ENCODE assay signal across 10 mouse cellular contexts in the genomic region with DNA sequence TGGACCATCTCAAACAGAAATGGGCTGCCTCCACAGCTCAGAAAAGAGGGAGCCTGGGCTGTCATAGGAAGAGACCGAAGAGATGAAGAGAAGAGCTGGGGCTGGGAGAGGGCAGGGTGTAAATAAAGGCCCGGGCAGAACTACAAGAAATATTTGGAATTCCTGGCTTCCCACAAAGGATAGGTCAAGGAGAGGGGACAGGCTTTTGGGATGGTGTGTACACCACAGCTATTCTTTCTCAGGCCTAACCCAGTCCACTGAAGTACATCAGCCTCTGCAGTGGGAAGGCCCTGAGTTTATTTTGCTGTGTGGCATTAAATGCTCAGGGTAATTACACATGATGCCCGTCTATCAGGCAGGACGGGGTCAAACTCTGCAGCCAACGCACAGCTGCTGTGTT.
A peak's percentile ranks its signal among the peaks of the same experiment; 100 is the strongest.
DNase-seq lines count a peak whose midpoint lies in the region; ATAC-seq and TF ChIP-seq lines count a peak whose summit lies in the region.
"Had no signal": no experiment of that assay in that cellular context is flagged by ENCODE, and none has a peak within 500 bp of the region (broad histone marks: within the 10 kb centered on the region; RNA-seq: fewer than 3 reads in every experiment).

No protein-coding gene starts in this region.

- no peaks in the 10 kb centered on the region for H3K9me3 ChIP-seq in hindbrain, embryonic 10.5 days
- no peaks in the 10 kb centered on the region for H3K9me3 ChIP-seq in hindbrain, postnatal 0 days (ENCODE audit: low read length)
- H3K9me3 ChIP-seq in CH12.LX (replicated peaks; ENCODE audit: low read length) = no peaks in the 10 kb centered on the region
- no peaks in the 10 kb centered on the region for H3K9me3 ChIP-seq in embryonic facial prominence, embryonic 11.5 days (replicated peaks; ENCODE audit: control insufficient read depth, low read length)
- no peaks in the 10 kb centered on the region for H3K9me3 ChIP-seq in limb, embryonic 13.5 days

- no peaks in the 10 kb centered on the region for H3K36me3 ChIP-seq in hindbrain, embryonic 10.5 days
- H3K36me3 ChIP-seq in hindbrain, postnatal 0 days (ENCODE audit: insufficient read depth, low read length) = no peaks in the 10 kb centered on the region
- no peaks in the 10 kb centered on the region for H3K36me3 ChIP-seq in CH12.LX (replicated peaks in 1 of 2; ENCODE audit: control insufficient read depth in 1 of 2, insufficient read depth in 1 of 2, low read length in 1 of 2)
- H3K36me3 ChIP-seq in embryonic facial prominence, embryonic 11.5 days (replicated peaks; ENCODE audit: control insufficient read depth, insufficient read depth, low read depth, low read length) = no peaks in the 10 kb centered on the region
- no peaks in the 10 kb centered on the region for H3K36me3 ChIP-seq in limb, embryonic 13.5 days
- H3K36me3 ChIP-seq: G1E had no signal

- 23% methylated on average over 5 of the region's 5 CpGs for WGBS in hindbrain, embryonic 10.5 days
- WGBS in hindbrain, postnatal 0 days = 27% methylated on average over 5 of the region's 5 CpGs
- WGBS in embryonic facial prominence, embryonic 11.5 days = 17% methylated on average over 5 of the region's 5 CpGs
- WGBS in limb, embryonic 13.5 days = 20% methylated on average over 5 of the region's 5 CpGs

- no peaks in the 10 kb centered on the region for H3K27me3 ChIP-seq in hindbrain, embryonic 10.5 days (ENCODE audit: insufficient read depth, poor library complexity, severe bottlenecking)
- no peaks in the 10 kb centered on the region for H3K27me3 ChIP-seq in hindbrain, postnatal 0 days (ENCODE audit: insufficient read depth, low read length)
- no peaks in the 10 kb centered on the region for H3K27me3 ChIP-seq in CH12.LX (replicated peaks)
- H3K27me3 ChIP-seq in embryonic facial prominence, embryonic 11.5 days (ENCODE audit: control insufficient read depth, insufficient read depth, low read length) = no peaks in the 10 kb centered on the region
- H3K27me3 ChIP-seq in limb, embryonic 13.5 days = no peaks in the 10 kb centered on the region

- no peak for TF ChIP-seq RAD21 in CH12.LX (IDR thresholded peaks at IDR 0.05; ENCODE audit: low read depth, low read length)

- in situ Hi-C loops in CH12.LX (cut with MboI; ENCODE audit: low pct_ligation_motif_present, low pct_unique_long_range_greater_than_20kb, low sequenced_read_pairs) = no loop called here

- no peak overlapping the region for H3K9ac ChIP-seq in hindbrain, postnatal 0 days (replicated peaks; ENCODE audit: low read length)
- H3K9ac ChIP-seq in CH12.LX (ENCODE audit: insufficient read depth, low read depth) = peak overlapping the region; percentile 0
- H3K9ac ChIP-seq in embryonic facial prominence, embryonic 11.5 days (replicated peaks; ENCODE audit: low read length) = no peak overlapping the region
- no peak overlapping the region; the same call in 1 of the 2 replicates for H3K9ac ChIP-seq in limb, embryonic 13.5 days

- no peak overlapping the region for H3K4me3 ChIP-seq in hindbrain, embryonic 10.5 days
- no peak overlapping the region for H3K4me3 ChIP-seq in hindbrain, postnatal 0 days (ENCODE audit: low read length)
- H3K4me3 ChIP-seq in CH12.LX (replicated peaks in 1 of 3; ENCODE audit: low read depth in 2 of 3, low read length in 2 of 3, poor library complexity in 1 of 3) = no peak overlapping the region
- no peak overlapping the region for H3K4me3 ChIP-seq in embryonic facial prominence, embryonic 11.5 days (ENCODE audit: low read depth, low read length)
- H3K4me3 ChIP-seq in limb, embryonic 13.5 days = no peak overlapping the region
- H3K4me3 ChIP-seq: erythroblast, embryonic 14.5 days had no signal

- no peak for TF ChIP-seq EP300 in CH12.LX (IDR thresholded peaks at IDR 0.05; ENCODE audit: low read length)

- H3K27ac ChIP-seq in hindbrain, embryonic 10.5 days = peak overlapping the region; percentile 35; the same call in 1 of the 2 replicates
- no peak overlapping the region for H3K27ac ChIP-seq in hindbrain, postnatal 0 days
- H3K27ac ChIP-seq in CH12.LX (ENCODE audit: insufficient read depth, low read depth) = peak overlapping the region; percentile 91
- no peak overlapping the region for H3K27ac ChIP-seq in embryonic facial prominence, embryonic 11.5 days (replicated peaks; ENCODE audit: low read depth, low read length)
- H3K27ac ChIP-seq in limb, embryonic 13.5 days = peak overlapping the region; percentile 67

- ATAC-seq in hindbrain, postnatal 0 days = no peak
- ATAC-seq in embryonic facial prominence, embryonic 11.5 days (replicated peaks; ENCODE audit: insufficient number of reproducible peaks, low FRiP score, low TSS enrichment, low read depth) = 0 out of 2 replicates have a peak, but pooled peaks have one; percentile 42
- no peak for ATAC-seq in limb, embryonic 13.5 days (ENCODE audit: low FRiP score, low read depth)
- no peak for ATAC-seq in activated CD4-positive, CD25-positive, alpha-beta regulatory T cell, adult 4 months

- no peaks in the 10 kb centered on the region for H3K79me2 ChIP-seq in CH12.LX (replicated peaks; ENCODE audit: control insufficient read depth, extremely low read depth, insufficient read depth, poor library complexity, severe bottlenecking)

- dilution Hi-C loops in CH12.LX (cut with MboI; ENCODE audit: extremely low pct_ligation_motif_present, extremely low pct_unique_long_range_greater_than_20kb, low sequenced_read_pairs) = no loop called here

- peak; percentile 32 for DNase-seq in hindbrain, embryonic 10.5 days (ENCODE audit: low spot score)
- no peak for DNase-seq in hindbrain, postnatal 0 days (ENCODE audit: low spot score)
- no peak for DNase-seq in CH12.LX (ENCODE audit: extremely low read depth)
- DNase-seq in embryonic facial prominence, embryonic 11.5 days (ENCODE audit: low spot score) = peak; percentile 15
- DNase-seq in layer of hippocampus, postnatal 36 days = no peak
- no peak for DNase-seq in thymus, adult 18-20 months

- no peak for TF ChIP-seq CTCF in hindbrain, postnatal 0 days (IDR thresholded peaks at IDR 0.05; ENCODE audit: low read depth)
- no peak for TF ChIP-seq CTCF in CH12.LX (conservative IDR thresholded peaks at IDR 0.05 in 1 of 2, IDR thresholded peaks at IDR 0.05 in 1 of 2; ENCODE audit: low read depth in 2 of 2, low read length in 2 of 2)

- peaks cover 34% of the 10 kb centered on the region for H3K4me1 ChIP-seq in hindbrain, embryonic 10.5 days (replicated peaks)
- H3K4me1 ChIP-seq in hindbrain, postnatal 0 days (ENCODE audit: insufficient read depth, low read length) = no peaks in the 10 kb centered on the region
- peaks cover 28 to 58% of the 10 kb centered on the region in 2 experiments for H3K4me1 ChIP-seq in CH12.LX (ENCODE audit: control insufficient read depth in 1 of 2, insufficient read depth in 2 of 2)
- no peaks in the 10 kb centered on the region for H3K4me1 ChIP-seq in embryonic facial prominence, embryonic 11.5 days (ENCODE audit: control insufficient read depth, insufficient read depth, low read length)
- H3K4me1 ChIP-seq in limb, embryonic 13.5 days = peaks cover 29% of the 10 kb centered on the region

- no peak for TF ChIP-seq POLR2A in CH12.LX (IDR thresholded peaks at IDR 0.05; ENCODE audit: low read depth, low read length)

- H3K4me2 ChIP-seq in hindbrain, postnatal 0 days (ENCODE audit: low read depth, low read length) = no peak overlapping the region
- H3K4me2 ChIP-seq in CH12.LX (ENCODE audit: insufficient read depth, low read depth, poor library complexity, severe bottlenecking) = peak overlapping the region; percentile 45; the same call in 1 of the 2 replicates
- no peak overlapping the region for H3K4me2 ChIP-seq in embryonic facial prominence, embryonic 11.5 days (ENCODE audit: low read depth, low read length)
- H3K4me2 ChIP-seq in limb, embryonic 13.5 days (replicated peaks) = peak overlapping the region; percentile 7; the same call in 1 of the 2 replicates

TF ChIP-seq in CH12.LX, 34 proteins besides CTCF, POLR2A, EP300 and RAD21:
- TF ChIP-seq ETS1 (conservative IDR thresholded peaks at IDR 0.05; ENCODE audit: low read depth, low read length) (no peak), E2F4 (IDR thresholded peaks at IDR 0.05; ENCODE audit: insufficient replicate concordance, low read depth, low read length) (no peak), TBP (conservative IDR thresholded peaks at IDR 0.05; ENCODE audit: low read depth, low read length) (no peak)

Comparison
In these comparisons a context has a peak if more than half of its experiments do, and no peak if none do; other contexts are left out.
1. DNase-seq: peak in hindbrain, embryonic 10.5 days (single experiment) and embryonic facial prominence, embryonic 11.5 days (single experiment); none in hindbrain, postnatal 0 days (single experiment), CH12.LX (single experiment), layer of hippocampus, postnatal 36 days (0 of 2) and thymus, adult 18-20 months (0 of 2).
2. H3K27ac ChIP-seq: peak in hindbrain, embryonic 10.5 days (single experiment), CH12.LX (single experiment) and limb, embryonic 13.5 days (single experiment); none in hindbrain, postnatal 0 days (single experiment) and embryonic facial prominence, embryonic 11.5 days (single experiment).
3. H3K4me2 ChIP-seq: peak in CH12.LX (single experiment) and limb, embryonic 13.5 days (single experiment); none in hindbrain, postnatal 0 days (single experiment) and embryonic facial prominence, embryonic 11.5 days (single experiment).